Mouse (Mus musculus): ENCODE data around the gene Dio1. TPM values are rescaled to one million over a fixed set of nuclear protein-coding genes. Genes with fewer than 3 reads are reported as not detected.

The Dio1 gene
- not detected in 2 replicates for polyA plus RNA-seq (2012)

DNA sequence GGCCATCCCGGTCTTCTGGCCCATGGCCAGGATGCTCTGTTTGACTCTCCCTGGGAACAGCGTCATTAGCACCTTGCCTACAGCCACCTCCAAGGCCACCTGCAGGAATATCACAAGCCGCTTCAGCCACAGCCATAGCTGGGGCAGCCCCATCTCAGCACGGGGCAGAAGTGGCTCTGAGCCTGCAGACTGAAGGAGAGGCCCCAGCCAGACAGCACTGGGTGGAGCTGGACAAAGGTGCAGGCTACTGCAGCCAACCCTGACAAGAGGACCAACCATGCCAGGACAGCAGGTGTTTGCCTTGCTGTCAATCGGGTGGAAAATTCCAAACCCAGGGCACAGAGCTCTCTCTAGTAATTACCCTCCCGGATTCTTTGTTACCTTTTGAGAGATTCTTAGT lies at the start of gene Dio1:
TSS of gene Dio1 (minus strand) at position 204 of the 400 bp plus-strand sequence.
- H3K27me3 ChIP-seq (ENCODE audit: control insufficient read depth): peaks cover 26% of the 10 kb centered on the region
- H3K36me3 ChIP-seq (ENCODE audit: control insufficient read depth): no peaks in the 10 kb centered on the region
- no peaks in the 10 kb centered on the region for H3K9me3 ChIP-seq (ENCODE audit: control insufficient read depth, low read length)
- no peak for TF ChIP-seq GATA1 (IDR thresholded peaks at IDR 0.05; ENCODE audit: low read length)
- TF ChIP-seq TAL1 (IDR thresholded peaks at IDR 0.05; ENCODE audit: low read length): no peak
- no peak within 1 kb of the TSS for H3K4me3 ChIP-seq (replicated peaks)
- H3K4me1 ChIP-seq (ENCODE audit: control insufficient read depth): no peaks in the 10 kb centered on the region; the same call in 1 of the 2 replicates

DNA sequence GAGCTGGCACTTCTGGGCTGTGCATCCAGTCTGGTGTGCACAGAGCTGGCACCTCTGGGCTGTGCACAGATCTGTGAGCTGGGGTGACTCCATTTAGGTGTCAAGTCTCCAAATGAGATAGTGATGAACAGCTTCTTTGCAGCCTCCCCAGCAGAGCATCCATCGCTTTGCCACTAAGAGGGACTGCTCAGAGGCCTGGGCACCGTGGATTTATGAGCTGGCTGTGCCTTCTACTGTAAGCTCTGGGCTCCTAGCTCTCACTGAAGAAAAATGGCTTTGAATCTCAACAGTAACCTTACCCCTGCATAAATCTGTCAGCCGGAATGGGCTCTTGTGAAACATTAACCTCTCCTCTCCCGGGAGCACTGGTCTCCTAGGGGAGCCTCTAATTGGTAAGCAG lies 47.6 kb upstream of the Dio1 start:
- Histone ChIP-seq H3K27me3 (ENCODE audit: control insufficient read depth) (no peaks in the 10 kb centered on the region), H3K36me3 (ENCODE audit: control insufficient read depth) (peaks cover 13% of the 10 kb centered on the region), H3K4me1 (ENCODE audit: control insufficient read depth) (peaks cover 8% of the 10 kb centered on the region; the same call in 1 of the 2 replicates), H3K9me3 (ENCODE audit: control insufficient read depth, low read length) (no peaks in the 10 kb centered on the region), H3K4me3 (replicated peaks) (no peak overlapping the region)
- TF ChIP-seq TAL1 (IDR thresholded peaks at IDR 0.05; ENCODE audit: low read length) (no peak), GATA1 (IDR thresholded peaks at IDR 0.05; ENCODE audit: low read length) (no peak)

DNA sequence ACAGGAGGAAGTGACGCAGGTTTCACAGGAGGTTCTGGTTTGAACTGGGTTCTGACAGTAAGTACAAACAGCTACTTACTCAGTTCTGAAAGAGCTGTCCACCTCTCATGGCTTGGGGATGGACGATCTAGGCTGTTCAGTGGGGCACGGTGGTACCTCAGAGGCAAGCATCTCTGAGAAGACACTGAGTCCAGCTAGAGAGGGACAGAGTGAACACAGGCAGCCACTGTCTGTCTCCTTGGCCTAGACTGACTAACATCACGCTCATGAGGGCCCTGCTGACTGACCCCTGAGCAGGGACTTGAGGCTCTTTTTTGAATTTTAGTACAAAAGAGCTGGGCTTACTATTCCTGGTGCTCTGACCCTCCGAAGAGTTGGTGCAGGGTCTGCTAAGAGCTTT lies 47.2 kb upstream of the Dio1 start:
- Histone ChIP-seq H3K4me1 (ENCODE audit: control insufficient read depth) (peaks cover 8% of the 10 kb centered on the region; the same call in 1 of the 2 replicates), H3K36me3 (ENCODE audit: control insufficient read depth) (peaks cover 13% of the 10 kb centered on the region)
- TF ChIP-seq TAL1 (IDR thresholded peaks at IDR 0.05; ENCODE audit: low read length) (no peak), GATA1 (IDR thresholded peaks at IDR 0.05; ENCODE audit: low read length) (no peak)

DNA sequence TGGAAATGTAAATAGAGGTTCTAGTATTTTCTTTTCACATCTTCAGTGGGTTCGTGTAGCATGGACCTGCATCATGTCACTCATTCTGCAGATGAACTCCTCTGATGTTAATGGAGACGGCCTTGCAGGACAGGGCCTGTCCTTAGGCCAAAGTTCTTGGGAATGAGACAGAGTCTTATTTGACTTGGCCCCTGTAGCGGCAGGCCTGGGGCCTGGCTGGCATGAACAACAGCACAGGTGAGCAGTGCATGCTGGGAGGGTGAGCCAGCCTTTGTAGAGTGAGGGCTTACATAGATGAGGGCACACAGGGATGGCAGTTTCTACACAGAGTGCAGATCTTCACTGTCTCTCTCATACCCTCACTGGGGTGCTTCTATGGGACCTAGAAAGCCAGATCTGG lies 46.6 kb upstream of the Dio1 start:
- Histone ChIP-seq H3K9me3 (ENCODE audit: control insufficient read depth, low read length) (no peaks in the 10 kb centered on the region), H3K36me3 (ENCODE audit: control insufficient read depth) (peaks cover 13% of the 10 kb centered on the region), H3K4me3 (replicated peaks) (no peak overlapping the region), H3K4me1 (ENCODE audit: control insufficient read depth) (peaks cover 11% of the 10 kb centered on the region; the same call in 1 of the 2 replicates), H3K27me3 (ENCODE audit: control insufficient read depth) (no peaks in the 10 kb centered on the region)
- TF ChIP-seq GATA1 (IDR thresholded peaks at IDR 0.05; ENCODE audit: low read length) (no peak), TAL1 (IDR thresholded peaks at IDR 0.05; ENCODE audit: low read length) (no peak)

More for the DNA sequence above, 47.2 kb upstream of the Dio1 start:
- Histone ChIP-seq H3K4me3 (replicated peaks) (no peak overlapping the region), H3K27me3 (ENCODE audit: control insufficient read depth) (no peaks in the 10 kb centered on the region), H3K9me3 (ENCODE audit: control insufficient read depth, low read length) (no peaks in the 10 kb centered on the region)

GRCm38 (mm10) chr4:107351368-107351767 lies 44.4 kb upstream of the Dio1 start:
- Histone ChIP-seq H3K27me3 (ENCODE audit: control insufficient read depth) (no peaks in the 10 kb centered on the region), H3K9me3 (ENCODE audit: control insufficient read depth, low read length) (no peaks in the 10 kb centered on the region), H3K4me1 (ENCODE audit: control insufficient read depth) (peaks cover 11% of the 10 kb centered on the region; the same call in 1 of the 2 replicates), H3K4me3 (replicated peaks) (no peak overlapping the region), H3K36me3 (ENCODE audit: control insufficient read depth) (peaks cover 16% of the 10 kb centered on the region)
- TF ChIP-seq GATA1 (IDR thresholded peaks at IDR 0.05; ENCODE audit: low read length): no peak
- no peak for TF ChIP-seq TAL1 (IDR thresholded peaks at IDR 0.05; ENCODE audit: low read length)

DNA sequence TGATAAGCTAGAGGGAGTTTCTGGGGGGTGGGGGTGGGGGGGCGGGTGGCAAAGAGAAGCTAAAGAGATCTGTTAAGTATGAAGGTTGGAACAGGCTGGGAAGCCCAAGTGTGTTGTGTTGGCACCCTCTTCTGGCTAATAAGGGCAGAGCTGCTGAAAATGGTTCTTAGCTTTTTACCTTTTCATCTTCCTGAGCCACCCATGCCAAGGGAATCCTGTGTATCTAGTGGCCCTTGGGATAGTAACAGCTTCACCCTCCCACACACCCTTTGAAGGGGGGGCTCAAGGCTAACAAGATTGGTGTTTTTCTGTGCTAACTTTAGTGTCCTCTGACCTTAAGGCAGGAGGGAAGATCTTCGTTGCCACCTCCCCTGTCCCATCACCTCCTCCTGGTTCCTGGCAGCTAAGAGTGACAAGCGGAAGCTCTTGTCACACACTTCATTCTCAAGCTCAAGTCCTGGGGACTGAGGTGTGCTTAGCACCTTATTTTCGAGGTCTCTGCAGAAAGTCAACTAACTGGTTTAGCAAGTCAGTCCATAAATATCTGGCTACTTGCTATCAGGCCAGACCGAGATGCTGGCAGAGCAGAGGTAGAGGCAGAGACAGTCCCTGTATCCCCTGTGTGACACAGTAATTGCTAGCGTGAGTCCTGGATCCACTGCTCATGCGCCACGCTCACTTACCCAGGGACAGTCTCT lies 42.5 kb upstream of the Dio1 start:
- Histone ChIP-seq H3K4me1 (ENCODE audit: control insufficient read depth) (peaks cover 11% of the 10 kb centered on the region; the same call in 1 of the 2 replicates), H3K4me3 (replicated peaks) (no peak overlapping the region), H3K36me3 (ENCODE audit: control insufficient read depth) (peaks cover 25% of the 10 kb centered on the region), H3K9me3 (ENCODE audit: control insufficient read depth, low read length) (no peaks in the 10 kb centered on the region), H3K27me3 (ENCODE audit: control insufficient read depth) (no peaks in the 10 kb centered on the region)
- TF ChIP-seq TAL1 (IDR thresholded peaks at IDR 0.05; ENCODE audit: low read length) (no peak), GATA1 (IDR thresholded peaks at IDR 0.05; ENCODE audit: low read length) (no peak)

DNA sequence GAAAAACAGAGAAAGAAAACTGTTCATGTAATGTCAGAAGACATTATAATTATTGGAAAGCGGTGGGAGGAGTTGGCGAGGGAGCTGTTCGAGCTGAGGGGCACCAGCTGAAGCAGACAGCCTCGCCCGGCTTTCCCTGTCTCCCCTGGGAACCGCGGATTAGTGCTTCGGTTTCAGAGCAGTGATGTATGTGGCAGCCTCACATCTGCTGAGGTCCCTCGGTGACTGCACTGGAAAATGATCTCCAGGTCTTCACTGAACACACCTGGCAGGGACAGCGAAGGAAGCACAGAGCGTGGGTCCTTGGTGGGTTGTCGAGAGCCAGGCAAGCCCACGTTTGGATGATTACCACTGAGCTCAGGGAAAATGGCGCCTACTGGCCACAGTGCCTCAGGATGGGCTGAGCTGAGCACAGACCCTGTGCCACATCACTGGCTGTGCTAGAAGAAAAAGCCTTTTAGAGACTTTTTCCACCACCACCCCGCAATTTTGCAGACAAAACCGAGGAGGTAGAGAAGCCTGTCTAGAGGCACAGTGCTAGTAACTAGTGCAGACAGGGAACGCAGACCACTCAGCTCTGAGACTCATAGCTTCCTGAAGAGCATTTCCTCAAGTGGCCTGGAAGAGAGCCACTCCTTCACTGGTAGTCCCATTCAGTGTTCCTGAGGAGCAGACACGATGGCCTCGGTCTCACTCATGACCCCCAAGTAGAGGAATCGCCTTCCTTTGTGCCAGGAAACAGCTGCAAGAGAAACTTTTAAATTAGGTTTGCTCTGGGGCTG lies 41.8 kb upstream of the Dio1 start:
- H3K36me3 ChIP-seq (ENCODE audit: control insufficient read depth): peaks cover 28% of the 10 kb centered on the region
- no peaks in the 10 kb centered on the region for H3K9me3 ChIP-seq (ENCODE audit: control insufficient read depth, low read length)
- H3K4me3 ChIP-seq (replicated peaks): no peak overlapping the region
- TF ChIP-seq GATA1 (IDR thresholded peaks at IDR 0.05; ENCODE audit: low read length) (no peak), TAL1 (IDR thresholded peaks at IDR 0.05; ENCODE audit: low read length) (no peak)
- H3K4me1 ChIP-seq (ENCODE audit: control insufficient read depth): peaks cover 11% of the 10 kb centered on the region; the same call in 1 of the 2 replicates
- no peaks in the 10 kb centered on the region for H3K27me3 ChIP-seq (ENCODE audit: control insufficient read depth)

GRCm38 (mm10) chr4:107347221-107347620 lies 40.3 kb upstream of the Dio1 start:
- no peak overlapping the region for H3K4me3 ChIP-seq (replicated peaks)
- peaks cover 28% of the 10 kb centered on the region for H3K36me3 ChIP-seq (ENCODE audit: control insufficient read depth)
- no peaks in the 10 kb centered on the region for H3K9me3 ChIP-seq (ENCODE audit: control insufficient read depth, low read length)
- peaks cover 11% of the 10 kb centered on the region; the same call in 1 of the 2 replicates for H3K4me1 ChIP-seq (ENCODE audit: control insufficient read depth)
- TF ChIP-seq TAL1 (IDR thresholded peaks at IDR 0.05; ENCODE audit: low read length) (no peak), GATA1 (IDR thresholded peaks at IDR 0.05; ENCODE audit: low read length) (no peak)
- H3K27me3 ChIP-seq (ENCODE audit: control insufficient read depth): no peaks in the 10 kb centered on the region

- H3K27me3 ChIP-seq (ENCODE audit: control insufficient read depth): no peaks in the 10 kb centered on the region
- no peaks in the 10 kb centered on the region for H3K9me3 ChIP-seq (ENCODE audit: control insufficient read depth, low read length)
- TF ChIP-seq GATA1 (IDR thresholded peaks at IDR 0.05; ENCODE audit: low read length) (no peak), TAL1 (IDR thresholded peaks at IDR 0.05; ENCODE audit: low read length) (no peak)
- H3K36me3 ChIP-seq (ENCODE audit: control insufficient read depth): peaks cover 23% of the 10 kb centered on the region
- H3K4me3 ChIP-seq (replicated peaks): no peak overlapping the region
- H3K4me1 ChIP-seq (ENCODE audit: control insufficient read depth): peaks cover 3% of the 10 kb centered on the region; the same call in 1 of the 2 replicates
Observed at GRCm38 (mm10) chr4:107344612-107345011, 37.6 kb upstream of the Dio1 start.
